Mouse (Mus musculus) ES-E14 (cell line): Measurements from ENCODE around the gene Nfasc.

Experiments
- CHD2 ChIP-seq: IDR thresholded peaks from 2 replicates; pipeline ENCODE4 v1.6.1; 2014; ENCODE audit warnings: mild to moderate bottlenecking, low read depth, low read length, inconsistent platforms
- HCFC1 ChIP-seq: IDR thresholded peaks from 2 replicates; pipeline ENCODE4 v1.6.1; 2012; ENCODE audit warnings: low read length, inconsistent platforms, borderline replicate concordance; ENCODE audit not compliant: insufficient read depth
- MAFK ChIP-seq: IDR thresholded peaks from 2 replicates; pipeline ENCODE4 v1.6.1; 2014; ENCODE audit warnings: mild to moderate bottlenecking, low read depth, low read length, inconsistent platforms; ENCODE audit not compliant: insufficient read depth
- ZC3H11A ChIP-seq: IDR thresholded peaks from 2 replicates; pipeline ENCODE4 v1.6.1; 2012; ENCODE audit warnings: low read depth, mild to moderate bottlenecking, inconsistent platforms, low read length, borderline replicate concordance
- ZNF384 ChIP-seq: IDR thresholded peaks from 2 replicates; pipeline ENCODE4 v1.6.1; 2012; ENCODE audit warnings: low read depth, low read length, inconsistent platforms

GRCm38 (mm10) chr1:132669200-132669599 lies 72.4 kb downstream of the Nfasc start:
- TF ChIP-seq ZNF384 (no peak), HCFC1 (no peak), MAFK (no peak), ZC3H11A (no peak), CHD2 (no peak)
